ENCODE assay signal across 10 mouse cellular contexts in the genomic region with DNA sequence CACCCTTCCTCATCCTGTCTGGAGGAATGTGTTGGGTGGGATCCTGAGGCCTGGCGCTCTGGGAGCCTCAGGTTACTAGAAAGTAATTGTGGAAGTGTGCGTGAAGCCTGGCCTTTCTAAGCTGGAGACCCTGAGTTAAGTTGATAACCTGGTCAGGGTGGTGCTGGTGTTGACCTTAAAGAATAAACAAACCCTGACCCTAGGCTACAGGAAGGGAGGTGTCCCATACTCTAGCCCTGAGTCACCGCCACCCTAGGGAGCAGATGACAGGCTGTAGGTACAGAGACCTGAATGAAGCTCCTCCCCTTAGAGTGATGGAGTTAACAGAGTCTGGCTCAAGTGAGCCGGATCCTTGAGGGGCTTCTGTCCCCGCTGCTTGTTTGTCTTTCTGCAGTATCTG. TPM values are rescaled to one million over a fixed set of nuclear protein-coding genes. Genes with fewer than 3 reads are reported as not detected.
A peak's percentile ranks its signal among the peaks of the same experiment; 100 is the strongest.
DNase-seq lines count a peak whose midpoint lies in the region; ATAC-seq and TF ChIP-seq lines count a peak whose summit lies in the region.
"Had no signal": no experiment of that assay in that cellular context is flagged by ENCODE, and none has a peak within 500 bp of the region (broad histone marks: within the 10 kb centered on the region; RNA-seq: fewer than 3 reads in every experiment).

No protein-coding gene starts in this region.

- WGBS in heart, adult 2 months, result 44% methylated on average over 5 of the region's 5 CpGs
- WGBS in liver, embryonic 12.5 days (ENCODE audit: insufficient replicate concordance), result 51% methylated on average over 5 of the region's 5 CpGs
- 64% methylated on average over 5 of the region's 5 CpGs for WGBS in heart, embryonic 13.5 days
- WGBS in neural tube, embryonic 14.5 days, result 85% methylated on average over 5 of the region's 5 CpGs
- 89% methylated on average over 5 of the region's 5 CpGs for WGBS in thymus, adult 2 months

- TF ChIP-seq EP300 in heart, adult 2 months (IDR thresholded peaks at IDR 0.05; ENCODE audit: insufficient read depth, low read depth, low read length), result no peak

- no peak for TF ChIP-seq POLR2A in heart, adult 2 months (IDR thresholded peaks at IDR 0.05; ENCODE audit: insufficient read depth, low read depth, low read length)
- TF ChIP-seq POLR2A in thymus, adult 2 months (IDR thresholded peaks at IDR 0.05; ENCODE audit: control insufficient read depth, extremely low read depth, insufficient read depth, low read length, poor library complexity), result no peak

- no peak for ATAC-seq in liver, embryonic 12.5 days
- no peak for ATAC-seq in heart, embryonic 13.5 days (ENCODE audit: extremely low read depth, insufficient number of reproducible peaks, low FRiP score, low TSS enrichment)
- ATAC-seq in neural tube, embryonic 14.5 days (ENCODE audit: low read depth), result no peak

- DNase-seq in heart, adult 2 months, result peak in 1 of 2 experiments; percentile 28
- no peak for DNase-seq in heart, postnatal 36 days
- DNase-seq in liver, result no peak
- no peak for DNase-seq in thymus, postnatal 4 days
- no peak for DNase-seq in thymus, adult 2 months

- peaks cover 45% of the 10 kb centered on the region for H3K4me1 ChIP-seq in heart, adult 2 months (ENCODE audit: control insufficient read depth, insufficient read depth, low read length)
- peaks cover 93% of the 10 kb centered on the region for H3K4me1 ChIP-seq in liver, embryonic 12.5 days
- H3K4me1 ChIP-seq in heart, embryonic 13.5 days, result peaks cover 81% of the 10 kb centered on the region
- H3K4me1 ChIP-seq in neural tube, embryonic 14.5 days (ENCODE audit: control insufficient read depth, insufficient read depth, low read length), result peaks cover 58% of the 10 kb centered on the region
- H3K4me1 ChIP-seq in thymus, adult 2 months (replicated peaks; ENCODE audit: control insufficient read depth, insufficient read depth, low read length), result peaks cover 52% of the 10 kb centered on the region

- peak overlapping the region; percentile 79 for H3K27ac ChIP-seq in heart, adult 2 months
- peak overlapping the region; percentile 32; the same call in 1 of the 2 replicates for H3K27ac ChIP-seq in liver, embryonic 12.5 days
- peak overlapping the region; percentile 89 for H3K27ac ChIP-seq in heart, embryonic 13.5 days (replicated peaks)
- no peak overlapping the region for H3K27ac ChIP-seq in neural tube, embryonic 14.5 days (ENCODE audit: low read depth, low read length)
- no peak overlapping the region for H3K27ac ChIP-seq in thymus, adult 2 months (ENCODE audit: control insufficient read depth, insufficient read depth, low read length)
- H3K27ac ChIP-seq: macrophage had no signal

- peaks cover 25% of the 10 kb centered on the region for H3K36me3 ChIP-seq in heart, adult 2 months (ENCODE audit: control insufficient read depth, insufficient read depth, low read length)
- peaks cover 13% of the 10 kb centered on the region for H3K36me3 ChIP-seq in liver, embryonic 12.5 days
- peaks cover 17% of the 10 kb centered on the region for H3K36me3 ChIP-seq in heart, embryonic 13.5 days
- H3K36me3 ChIP-seq in neural tube, embryonic 14.5 days (ENCODE audit: control insufficient read depth, insufficient read depth, low read length), result peaks cover 7% of the 10 kb centered on the region; the same call in 1 of the 2 replicates
- no peaks in the 10 kb centered on the region for H3K36me3 ChIP-seq in thymus, adult 2 months (ENCODE audit: control insufficient read depth, insufficient read depth, low read length)

- no peaks in the 10 kb centered on the region for H3K79me2 ChIP-seq in heart, adult 2 months (replicated peaks; ENCODE audit: control insufficient read depth, insufficient read depth, low read length)

- H3K9me3 ChIP-seq in liver, embryonic 12.5 days (replicated peaks), result no peaks in the 10 kb centered on the region
- H3K9me3 ChIP-seq in heart, embryonic 13.5 days, result no peaks in the 10 kb centered on the region
- H3K9me3 ChIP-seq in neural tube, embryonic 14.5 days (ENCODE audit: control insufficient read depth, low read length), result no peaks in the 10 kb centered on the region

- no peak overlapping the region for H3K4me3 ChIP-seq in heart, adult 2 months
- no peak overlapping the region for H3K4me3 ChIP-seq in liver, embryonic 12.5 days
- H3K4me3 ChIP-seq in heart, embryonic 13.5 days, result no peak overlapping the region
- no peak overlapping the region for H3K4me3 ChIP-seq in neural tube, embryonic 14.5 days (ENCODE audit: low read depth, low read length)
- H3K4me3 ChIP-seq in thymus, adult 2 months (ENCODE audit: control insufficient read depth, insufficient read depth, low read length), result no peak overlapping the region

- H3K9ac ChIP-seq in heart, adult 2 months (ENCODE audit: low read depth, low read length), result no peak overlapping the region
- no peak overlapping the region for H3K9ac ChIP-seq in liver, embryonic 12.5 days
- H3K9ac ChIP-seq in heart, embryonic 13.5 days, result peak overlapping the region; percentile 52
- no peak overlapping the region for H3K9ac ChIP-seq in neural tube, embryonic 14.5 days (replicated peaks; ENCODE audit: low read depth, low read length)

- TF ChIP-seq CTCF in heart, adult 2 months (IDR thresholded peaks at IDR 0.05), result no peak
- no peak for TF ChIP-seq CTCF in thymus, adult 2 months (IDR thresholded peaks at IDR 0.05; ENCODE audit: borderline replicate concordance, control insufficient read depth, extremely low read depth, insufficient read depth, low read length, poor library complexity)

- H3K4me2 ChIP-seq in liver, embryonic 12.5 days, result no peak overlapping the region
- H3K4me2 ChIP-seq in heart, embryonic 13.5 days, result peak overlapping the region; percentile 61
- 0 out of 2 replicates have a peak overlapping the region, but pooled peaks have one; percentile 6 for H3K4me2 ChIP-seq in neural tube, embryonic 14.5 days (ENCODE audit: low read depth, low read length)

- intact Hi-C loops in heart, adult 2 months (cut with DNase I), result no loop called here
- intact Hi-C loops in heart, postnatal 36 days (cut with DNase I), result no loop called here

- H3K27me3 ChIP-seq in heart, adult 2 months (ENCODE audit: control insufficient read depth, insufficient read depth, low read length), result no peaks in the 10 kb centered on the region
- no peaks in the 10 kb centered on the region for H3K27me3 ChIP-seq in liver, embryonic 12.5 days (replicated peaks)
- no peaks in the 10 kb centered on the region for H3K27me3 ChIP-seq in heart, embryonic 13.5 days (replicated peaks)
- no peaks in the 10 kb centered on the region; the same call in 1 of the 2 replicates for H3K27me3 ChIP-seq in neural tube, embryonic 14.5 days (ENCODE audit: control insufficient read depth, insufficient read depth, low read length)
- H3K27me3 ChIP-seq in thymus, adult 2 months (ENCODE audit: control insufficient read depth, insufficient read depth, low read length), result no peaks in the 10 kb centered on the region

RNA-seq across cellular contexts. Expression of a gene that starts 5.0 kb away (rescaled TPM):
- total RNA-seq in heart, adult 2 months (2021), result 10 to 100 TPM; 28.2 to 31.6 TPM
- polyA plus RNA-seq in heart, adult 2 months (2012; rRNA removed), result 31.1 and 38.5 TPM in 2 replicates
- 10 to 100 TPM; 37.7 to 40.7 TPM for total RNA-seq in heart, postnatal 36 days (2021)
- 36.9 and 37.6 TPM in 2 replicates for polyA plus RNA-seq in liver, embryonic 12.5 days (2016; fragmentation: Nextera tagmentation; extraction: Ambion mirVana)
- 45.1 and 46.0 TPM in 2 replicates for polyA plus RNA-seq in heart, embryonic 13.5 days (2015; fragmentation: Nextera tagmentation; extraction: Ambion mirVana)
- 82.9 and 99.8 TPM in 2 replicates for polyA plus RNA-seq in neural tube, embryonic 14.5 days (2014; fragmentation: Nextera tagmentation; extraction: Ambion mirVana)
- 167 and 178 TPM in 2 replicates for polyA plus RNA-seq in thymus, adult 2 months (2012; rRNA removed)

RNA-seq across cellular contexts. Expression of a gene that starts 21.6 kb away (rescaled TPM):
- total RNA-seq in heart, adult 2 months (2021), result 100 to 1,000 TPM; 509 to 574 TPM
- polyA plus RNA-seq in heart, adult 2 months (2012; rRNA removed), result 103 and 140 TPM in 2 replicates
- total RNA-seq in heart, postnatal 36 days (2021), result 100 to 1,000 TPM; 522 TPM
- 462 and 473 TPM in 2 replicates for polyA plus RNA-seq in liver, embryonic 12.5 days (2016; fragmentation: Nextera tagmentation; extraction: Ambion mirVana)
- 376 and 393 TPM in 2 replicates for polyA plus RNA-seq in heart, embryonic 13.5 days (2015; fragmentation: Nextera tagmentation; extraction: Ambion mirVana)
- polyA plus RNA-seq in neural tube, embryonic 14.5 days (2014; fragmentation: Nextera tagmentation; extraction: Ambion mirVana), result 347 and 366 TPM in 2 replicates
- polyA plus RNA-seq in thymus, adult 2 months (2012; rRNA removed), result 140 and 154 TPM in 2 replicates

RNA-seq across cellular contexts. Expression of a gene that starts 28.1 kb away (rescaled TPM):
- total RNA-seq in heart, adult 2 months (2021), result not detected
- 0.20 TPM in 1 of 2 replicates, not detected in the other for polyA plus RNA-seq in heart, adult 2 months (2012; rRNA removed)
- not detected for total RNA-seq in heart, postnatal 36 days (2021)
- not detected in 2 replicates for polyA plus RNA-seq in liver, embryonic 12.5 days (2016; fragmentation: Nextera tagmentation; extraction: Ambion mirVana)
- polyA plus RNA-seq in heart, embryonic 13.5 days (2015; fragmentation: Nextera tagmentation; extraction: Ambion mirVana), result not detected in 2 replicates
- 0.36 TPM in 1 of 2 replicates, not detected in the other for polyA plus RNA-seq in neural tube, embryonic 14.5 days (2014; fragmentation: Nextera tagmentation; extraction: Ambion mirVana)
- polyA plus RNA-seq in thymus, adult 2 months (2012; rRNA removed), result 0.38 and 0.50 TPM in 2 replicates
- polyA plus RNA-seq: large intestine, adult 2 months; macrophage had no signal

RNA-seq across cellular contexts. Expression of a gene that starts 36.7 kb away (rescaled TPM):
- 1 to 10 TPM in 1 of 2 experiments, under 1 TPM in 1; 0.64 to 1.6 TPM for total RNA-seq in heart, adult 2 months (2021)
- polyA plus RNA-seq in heart, adult 2 months (2012; rRNA removed), result 2.3 and 2.7 TPM in 2 replicates
- 1 to 10 TPM in 1 of 2 experiments, under 1 TPM in 1; 1.00 to 1.4 TPM for total RNA-seq in heart, postnatal 36 days (2021)
- polyA plus RNA-seq in liver, embryonic 12.5 days (2016; fragmentation: Nextera tagmentation; extraction: Ambion mirVana), result 1.1 and 1.3 TPM in 2 replicates
- 5.1 and 5.5 TPM in 2 replicates for polyA plus RNA-seq in heart, embryonic 13.5 days (2015; fragmentation: Nextera tagmentation; extraction: Ambion mirVana)
- polyA plus RNA-seq in neural tube, embryonic 14.5 days (2014; fragmentation: Nextera tagmentation; extraction: Ambion mirVana), result 39.8 and 53.5 TPM in 2 replicates
- polyA plus RNA-seq in thymus, adult 2 months (2012; rRNA removed), result 4.7 and 6.2 TPM in 2 replicates

RNA-seq across cellular contexts. Expression of a gene that starts 37.5 kb away (rescaled TPM):
- 1 to 10 TPM; 7.6 to 7.9 TPM for total RNA-seq in heart, adult 2 months (2021)
- 6.0 and 8.7 TPM in 2 replicates for polyA plus RNA-seq in heart, adult 2 months (2012; rRNA removed)
- total RNA-seq in heart, postnatal 36 days (2021), result 1 to 10 TPM; 7.5 to 7.9 TPM
- polyA plus RNA-seq in liver, embryonic 12.5 days (2016; fragmentation: Nextera tagmentation; extraction: Ambion mirVana), result 10.7 and 10.9 TPM in 2 replicates
- polyA plus RNA-seq in heart, embryonic 13.5 days (2015; fragmentation: Nextera tagmentation; extraction: Ambion mirVana), result 10.2 and 10.5 TPM in 2 replicates
- polyA plus RNA-seq in neural tube, embryonic 14.5 days (2014; fragmentation: Nextera tagmentation; extraction: Ambion mirVana), result 13.8 and 13.9 TPM in 2 replicates
- polyA plus RNA-seq in thymus, adult 2 months (2012; rRNA removed), result 14.9 and 16.6 TPM in 2 replicates

Comparison
In these comparisons a context has a peak if more than half of its experiments do, and no peak if none do; other contexts are left out.
1. H3K27ac ChIP-seq: peak in heart, adult 2 months (single experiment), liver, embryonic 12.5 days (single experiment) and heart, embryonic 13.5 days (single experiment); none in neural tube, embryonic 14.5 days (single experiment) and thymus, adult 2 months (single experiment).